Mouse (Mus musculus) testis, adult 2 months (tissue): Measurements from ENCODE around the gene Lrmda.

Source experiments
- CTCF ChIP-seq: fragments of 200-500 bp; IDR thresholded peaks from 2 replicates; pipeline ENCODE4 v1.5.1; 2012; ENCODE audit warnings: low read depth, mild to moderate bottlenecking, inconsistent platforms, low read length, moderate library complexity; ENCODE audit not compliant: control insufficient read depth, insufficient read depth, insufficient replicate concordance
- POLR2A ChIP-seq: fragments of 200-500 bp; IDR thresholded peaks from 2 replicates; pipeline ENCODE4 v1.6.1; 2012; ENCODE audit warnings: low read depth, mild to moderate bottlenecking, inconsistent platforms, low read length, moderate library complexity; ENCODE audit not compliant: control insufficient read depth

DNA sequence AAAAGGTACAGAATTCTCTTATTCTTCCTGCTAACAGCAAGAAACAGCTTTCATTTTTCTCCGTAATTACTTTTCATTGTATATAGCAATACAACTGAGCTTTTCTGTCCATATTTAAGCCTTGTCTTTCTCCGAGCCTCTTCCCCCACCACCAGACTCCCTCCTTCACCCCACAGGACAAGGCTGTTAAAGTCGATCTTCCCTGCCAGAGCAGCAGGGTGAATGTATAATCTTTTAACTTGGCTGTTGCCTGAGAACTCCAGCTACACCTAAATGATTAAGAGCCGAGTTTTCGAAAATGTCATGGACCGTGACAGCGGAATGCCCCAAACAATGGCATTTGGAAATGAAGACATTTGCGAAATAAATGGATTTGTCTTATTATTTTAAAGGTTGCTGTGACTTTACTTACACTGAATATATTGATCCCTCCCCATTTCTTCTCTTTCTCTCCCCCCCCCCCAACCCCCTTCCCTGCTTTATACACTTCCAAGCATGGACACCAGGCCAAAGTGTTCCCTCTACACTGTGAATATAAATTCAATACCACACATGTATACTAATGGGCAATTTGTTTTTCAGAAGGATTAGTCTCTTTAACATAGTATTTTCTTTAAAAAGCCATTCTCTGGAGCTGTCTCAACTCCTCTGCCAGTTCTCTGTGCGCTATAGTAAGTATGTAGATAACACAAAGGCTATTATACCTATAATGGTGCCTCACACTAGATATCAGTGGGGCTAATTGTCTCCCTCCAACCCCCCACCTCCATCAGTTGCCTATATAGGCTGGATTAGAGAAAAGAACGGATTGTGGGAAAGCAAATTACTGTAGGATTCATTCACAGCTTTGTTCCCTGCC is 1075.9 kb downstream of the Lrmda start:
- TF ChIP-seq CTCF (no peak), POLR2A (no peak)
